Mouse (Mus musculus) liver, postnatal 0 days (tissue): ENCODE measurements at regions not wholly inside any gene's neighbourhood (a gene's known extent, or its start where the extent isn't known, plus 50 kb on each side); places are given as distances from the start of the nearest gene placed in this dataset.

Experiments used
- CTCF ChIP-seq: sonication (generic); IDR thresholded peaks from 2 replicates; pipeline ENCODE4 v1.5.1; 2016; ENCODE audit warnings: antibody characterized with exemption, low read depth
- EP300 ChIP-seq: IDR thresholded peaks from 2 replicates; pipeline ENCODE4 v1.6.1; 2016; ENCODE audit warnings: antibody characterized with exemption, low read depth, mild to moderate bottlenecking

DNA sequence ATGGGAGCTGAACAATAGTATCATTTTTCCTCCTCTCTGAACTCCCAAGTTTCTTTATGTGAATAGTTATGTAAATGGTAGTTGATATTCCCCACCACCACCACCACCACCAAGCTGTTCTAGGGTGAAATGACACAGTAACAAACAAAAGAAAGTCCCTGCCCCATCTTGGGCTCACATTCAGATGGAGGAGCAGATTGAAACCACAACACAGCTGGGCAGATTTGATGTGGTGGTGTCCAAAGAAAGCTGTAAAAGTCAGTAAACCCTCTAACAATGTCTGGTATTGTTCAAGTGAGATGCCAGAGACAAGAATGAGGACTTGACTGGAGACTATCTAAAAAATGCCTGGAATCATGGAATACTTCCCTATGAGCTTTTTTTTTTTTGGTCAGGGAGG is 67.8 kb upstream of the Lifr start:
- no peak for TF ChIP-seq CTCF
- TF ChIP-seq EP300 = no peak
